Mouse (Mus musculus): Measurements from ENCODE around the gene Mnx1.

GRCm38 (mm10) chr5:29467489-29468350, 10.6 kb downstream of the Mnx1 start:
- no peak for TF ChIP-seq POLR2A (IDR thresholded peaks at IDR 0.05; ENCODE audit: borderline replicate concordance, extremely low read depth, insufficient read depth, insufficient read length, poor library complexity, severe bottlenecking)
- no peak for TF ChIP-seq CTCF (IDR thresholded peaks at IDR 0.05; ENCODE audit: borderline replicate concordance, extremely low read depth, insufficient read depth, insufficient read length)
